Mouse (Mus musculus): ENCODE measurements at regions not wholly inside any gene's neighbourhood (a gene's known extent, or its start where the extent isn't known, plus 50 kb on each side); places are given as distances from the start of the nearest gene placed in this dataset.

DNA sequence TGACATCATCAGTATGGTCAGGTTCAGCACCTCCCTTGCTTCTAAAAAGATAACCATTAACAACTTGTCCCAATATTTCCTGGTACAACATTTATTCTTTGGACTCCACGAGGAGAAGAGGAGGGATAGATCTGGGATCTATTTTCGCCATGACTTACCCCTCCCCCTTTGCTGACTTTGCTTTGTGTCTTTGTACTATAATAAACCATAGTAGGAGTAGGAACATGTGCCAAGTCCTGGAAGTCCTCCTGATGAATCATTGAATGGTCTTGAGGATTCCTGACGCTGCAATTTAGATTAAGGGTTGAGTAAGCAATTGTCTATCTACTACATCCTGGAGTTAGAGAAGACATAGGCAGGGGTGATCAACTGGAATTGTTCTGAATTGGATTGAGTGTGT is 71.2 kb downstream of the Rbm11 start:
- no peak for DNase-seq (ENCODE audit: low read depth)

DNA sequence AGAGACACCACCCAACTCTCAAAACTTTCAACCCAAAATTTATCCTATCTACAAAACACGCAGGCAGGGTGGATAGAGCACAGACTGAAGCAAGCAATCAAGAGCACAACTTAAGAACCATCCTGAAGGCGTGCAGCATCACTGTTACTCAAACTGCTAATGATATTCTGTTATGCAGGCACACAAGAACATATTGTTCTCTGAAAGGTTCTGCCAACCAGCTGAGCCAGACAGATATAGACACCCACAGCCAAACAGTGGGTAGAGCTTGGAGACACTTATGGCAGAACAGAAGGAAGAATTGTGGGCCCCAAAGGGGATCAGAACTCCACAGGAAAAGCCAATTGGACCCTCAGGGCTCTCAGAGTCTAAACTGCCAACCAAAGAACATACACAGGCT is 74.9 kb downstream of the Rbm11 start:
- no peak for DNase-seq (ENCODE audit: low read depth)

DNA sequence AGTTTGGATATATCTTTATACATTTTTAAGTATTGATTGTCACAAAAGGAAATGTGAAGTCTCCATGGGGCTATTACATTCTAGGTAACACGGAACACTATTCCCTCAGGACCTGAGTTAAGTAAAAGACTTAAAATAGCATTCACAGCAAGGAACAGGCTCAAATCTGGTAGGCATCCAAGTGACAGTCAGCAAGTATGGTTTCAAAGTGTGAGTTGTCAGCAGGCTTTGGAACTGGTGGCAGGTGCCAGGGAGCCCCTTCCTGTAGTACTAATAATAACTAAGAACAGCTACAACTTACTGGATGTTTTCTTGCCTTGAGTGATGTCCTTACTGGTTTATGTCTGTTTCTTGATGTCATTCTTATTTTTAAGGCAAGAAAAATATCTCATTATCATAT is 79.5 kb downstream of the Rbm11 start:
- no peak for DNase-seq (ENCODE audit: low read depth)

DNA sequence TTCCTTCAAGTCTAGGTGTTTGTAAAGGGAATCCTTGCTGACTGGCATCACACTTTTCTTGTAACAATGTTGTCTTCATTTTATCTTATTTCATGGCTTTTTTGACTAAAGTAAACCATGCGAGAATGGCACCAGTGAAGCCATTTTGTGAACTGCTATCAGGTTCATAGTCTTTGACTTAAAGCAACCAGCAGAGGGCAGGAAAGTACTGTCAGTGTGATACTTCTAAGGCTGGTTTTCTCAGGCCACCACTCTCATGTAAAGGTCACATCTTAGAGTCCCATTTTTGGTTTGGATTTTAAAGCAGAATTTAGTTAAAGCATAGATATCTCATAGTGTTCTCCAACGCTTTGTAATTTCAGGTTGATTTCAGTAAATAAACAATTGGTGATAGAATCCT is 83.2 kb downstream of the Rbm11 start:
- peak; percentile 42 for DNase-seq (ENCODE audit: low read depth)

DNA sequence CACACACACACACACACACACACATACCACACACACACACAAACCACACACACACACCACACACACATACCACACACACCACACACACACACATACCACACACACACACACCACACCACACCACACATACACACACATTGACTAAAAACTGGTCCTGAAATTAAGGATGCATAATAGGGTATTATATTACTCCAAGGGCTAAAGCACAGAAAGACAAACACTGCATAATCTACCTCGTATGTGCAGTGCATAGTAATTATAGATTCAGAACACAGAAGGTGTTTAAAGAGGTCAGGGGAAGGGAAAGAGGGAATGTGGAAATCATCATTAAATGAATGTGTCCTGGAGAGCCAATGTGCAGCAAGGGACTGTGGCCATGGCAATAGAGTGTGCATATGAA is 84.5 kb downstream of the Rbm11 start:
- no peak for DNase-seq (ENCODE audit: low read depth)
